Mouse (Mus musculus): ENCODE measurements at regions not wholly inside any gene's neighbourhood (a gene's known extent, or its start where the extent isn't known, plus 50 kb on each side); places are given as distances from the start of the nearest gene placed in this dataset.
A peak's percentile ranks its signal among the peaks of the same experiment; 100 is the strongest.

DNA sequence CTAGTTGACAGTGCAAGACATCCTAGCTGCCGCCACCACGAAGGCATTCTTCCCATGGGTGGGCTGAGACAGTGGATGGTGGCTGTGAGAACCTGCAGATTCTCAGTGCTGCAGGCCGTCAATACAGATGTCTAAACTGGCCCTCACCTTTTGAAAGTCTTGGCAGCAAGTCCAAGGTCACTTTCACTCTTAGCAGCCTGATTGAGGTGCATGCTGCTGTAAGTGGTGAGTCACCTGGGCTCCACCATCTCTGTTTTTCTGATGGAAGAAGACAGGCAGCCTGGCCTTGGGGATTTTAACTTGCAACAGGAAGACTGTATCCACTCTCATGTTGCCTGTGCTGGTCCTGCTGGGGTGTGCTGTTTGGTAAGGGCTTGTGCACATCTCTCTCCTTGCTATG lies 129.3 kb downstream of the Zfp706 start:
- no peak for ATAC-seq (replicated peaks in 1 of 2; ENCODE audit: insufficient read depth in 1 of 2, low FRiP score in 2 of 2, low TSS enrichment in 1 of 2, low read depth in 1 of 2, poor library complexity in 2 of 2, severe bottlenecking in 2 of 2)

DNA sequence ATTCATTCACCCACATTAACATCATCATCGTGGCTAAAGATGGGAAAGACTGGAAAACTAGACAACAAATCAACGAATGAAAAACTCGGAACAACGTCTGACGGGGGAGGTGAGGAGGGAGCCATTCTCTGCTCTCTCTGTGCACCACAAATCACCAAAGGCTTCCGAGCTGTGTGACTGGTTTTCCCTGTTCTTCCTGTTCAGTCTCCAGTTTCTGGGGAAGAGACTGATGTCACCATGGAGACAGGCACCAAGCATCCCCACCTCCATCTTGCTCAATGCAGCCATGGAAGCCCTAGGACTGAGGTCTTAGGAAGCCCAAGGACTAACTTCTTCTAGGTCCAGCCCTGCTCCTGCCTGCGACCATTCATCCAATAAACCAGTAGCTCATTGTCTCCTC lies 130.1 kb downstream of the Zfp706 start:
- ATAC-seq (replicated peaks in 1 of 2; ENCODE audit: insufficient read depth in 1 of 2, low FRiP score in 2 of 2, low TSS enrichment in 1 of 2, low read depth in 1 of 2, poor library complexity in 2 of 2, severe bottlenecking in 2 of 2), result no peak

DNA sequence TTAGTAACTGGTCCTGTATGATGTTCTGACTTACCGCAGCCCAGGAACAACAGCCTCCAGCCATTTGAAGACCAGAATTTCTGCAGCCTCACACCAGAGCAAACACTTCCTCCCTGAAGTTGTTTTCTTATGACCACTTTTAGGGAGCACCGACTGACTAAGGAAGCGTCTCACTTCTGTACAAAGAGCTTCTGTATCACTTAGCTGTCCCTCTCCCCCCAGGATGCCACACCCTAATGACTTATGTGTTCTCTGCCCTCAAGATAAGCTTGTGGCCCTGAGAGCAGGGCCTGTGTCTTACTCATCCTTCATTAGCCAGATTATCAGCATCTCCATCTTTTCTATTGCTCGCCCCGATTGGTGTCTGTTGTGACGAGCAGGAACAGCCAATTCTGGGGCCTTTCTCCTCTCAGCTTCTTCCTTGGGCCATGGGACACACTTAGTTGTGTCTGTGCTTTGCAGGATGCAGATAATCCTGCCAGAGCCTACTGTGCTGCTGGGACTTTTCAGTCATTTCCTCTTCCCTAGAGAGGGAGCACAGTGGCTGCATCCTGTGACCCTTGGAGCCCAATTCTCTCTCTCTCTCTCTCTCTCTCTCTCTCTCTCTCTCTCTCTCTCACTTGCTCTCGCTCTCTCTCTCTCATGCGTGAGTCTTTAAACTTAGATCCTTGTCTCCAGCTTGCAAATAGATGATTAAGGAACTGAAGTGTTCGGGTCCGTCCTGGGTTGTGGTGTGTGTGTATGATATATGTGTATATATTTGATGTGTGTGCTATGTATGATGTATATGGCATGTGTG lies 131.4 kb downstream of the Zfp706 start:
- ATAC-seq (replicated peaks in 1 of 2; ENCODE audit: insufficient read depth in 1 of 2, low FRiP score in 2 of 2, low TSS enrichment in 1 of 2, low read depth in 1 of 2, poor library complexity in 2 of 2, severe bottlenecking in 2 of 2), result no peak

DNA sequence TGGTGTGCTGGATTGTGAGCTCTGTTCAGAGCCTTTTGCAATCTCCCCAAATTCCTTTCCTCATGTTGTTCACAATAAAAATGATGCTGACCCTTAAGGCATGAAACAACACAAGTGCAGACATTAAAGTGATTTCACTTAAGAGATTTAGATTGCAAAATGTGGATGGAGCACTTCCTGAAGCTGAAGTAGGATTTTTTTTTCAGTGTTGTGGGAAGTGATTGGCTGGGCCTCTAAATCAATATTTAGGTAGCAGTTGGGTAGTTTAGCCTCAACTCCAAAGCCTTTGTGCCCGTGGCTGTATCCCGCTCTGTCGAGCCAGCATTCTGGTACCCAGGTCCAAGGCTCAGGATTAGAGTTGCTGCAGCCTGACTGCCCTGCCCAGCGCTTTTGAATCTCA lies 133.0 kb downstream of the Zfp706 start:
- ATAC-seq (replicated peaks in 1 of 2; ENCODE audit: insufficient read depth in 1 of 2, low FRiP score in 2 of 2, low TSS enrichment in 1 of 2, low read depth in 1 of 2, poor library complexity in 2 of 2, severe bottlenecking in 2 of 2), result no peak

DNA sequence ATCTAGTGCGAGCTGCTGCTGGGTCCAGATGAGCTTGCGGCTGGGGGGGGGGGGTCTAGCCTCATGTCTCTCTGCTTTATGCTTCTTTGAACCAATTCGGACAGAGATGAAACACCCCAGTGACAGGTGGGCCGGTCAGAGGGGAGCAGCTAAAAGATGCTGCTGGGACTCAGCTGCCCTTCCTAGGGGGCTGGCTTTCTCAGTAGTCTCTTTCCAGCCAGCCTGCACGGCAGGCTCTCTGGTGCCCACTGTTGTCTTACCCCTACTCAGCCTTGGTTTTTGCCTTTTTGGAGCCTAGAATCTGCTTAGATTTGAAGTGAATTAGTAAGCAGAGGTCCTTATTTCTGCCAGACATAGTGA lies 133.7 kb downstream of the Zfp706 start:
- ATAC-seq (replicated peaks in 1 of 2; ENCODE audit: insufficient read depth in 1 of 2, low FRiP score in 2 of 2, low TSS enrichment in 1 of 2, low read depth in 1 of 2, poor library complexity in 2 of 2, severe bottlenecking in 2 of 2), result no peak

DNA sequence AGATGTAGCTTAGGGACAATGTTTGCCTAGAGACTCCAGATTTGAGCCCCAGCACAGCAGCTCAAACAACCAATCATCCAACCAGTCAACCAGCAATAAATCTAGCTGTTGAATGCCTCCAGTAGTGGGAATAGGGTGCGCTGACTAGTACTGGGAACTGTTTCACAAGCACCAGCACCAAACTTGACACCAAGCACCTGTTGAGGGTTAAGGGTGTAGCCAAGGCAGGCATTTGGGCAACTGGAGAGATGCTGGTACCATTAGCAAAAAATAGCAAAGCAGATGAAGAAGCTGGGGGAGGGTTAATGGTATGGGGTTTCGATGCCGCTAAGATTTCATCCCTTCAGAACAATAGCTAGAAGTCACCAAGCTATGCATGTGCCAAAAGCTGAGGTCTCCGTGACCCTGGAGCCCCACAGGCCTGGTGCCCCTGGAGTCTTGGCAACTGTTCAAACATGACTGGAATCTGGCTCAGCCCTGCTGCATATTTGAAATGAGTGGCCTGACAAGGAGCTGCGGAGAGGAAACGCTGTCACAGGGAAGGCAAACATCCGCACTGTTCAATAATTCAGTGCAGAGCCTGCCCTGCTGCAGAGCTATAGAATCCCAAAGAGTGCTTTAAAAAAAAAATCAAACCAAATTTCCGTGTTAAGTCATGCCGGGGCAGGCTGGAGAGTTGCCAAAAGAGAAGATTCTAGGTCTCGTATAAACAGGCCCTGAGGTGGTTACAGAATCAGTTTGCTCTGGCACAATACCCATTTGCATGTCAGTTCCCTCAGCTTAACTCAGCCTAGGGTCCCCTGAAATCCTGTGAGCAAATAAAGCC lies 134.3 kb downstream of the Zfp706 start:
- ATAC-seq (replicated peaks in 1 of 2; ENCODE audit: insufficient read depth in 1 of 2, low FRiP score in 2 of 2, low TSS enrichment in 1 of 2, low read depth in 1 of 2, poor library complexity in 2 of 2, severe bottlenecking in 2 of 2), result no peak

DNA sequence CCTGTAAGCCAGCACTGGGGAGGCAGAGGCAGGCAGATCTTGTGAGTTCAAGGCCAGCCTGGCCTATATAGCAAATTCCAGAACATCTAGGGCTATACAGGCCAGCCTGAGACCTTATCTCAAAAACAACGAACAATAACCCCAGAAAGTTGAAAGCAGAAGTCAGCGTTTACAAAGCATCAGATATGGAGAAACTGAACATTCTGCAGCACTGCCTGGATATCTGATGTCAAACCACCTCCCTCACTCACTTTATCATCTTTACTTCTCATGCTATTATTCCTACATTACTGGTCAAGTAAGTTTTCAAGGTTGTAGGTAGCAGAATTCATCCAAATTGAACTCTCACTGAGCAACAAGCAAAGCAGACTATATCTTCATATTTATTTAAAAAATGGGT lies 135.0 kb downstream of the Zfp706 start:
- no peak for ATAC-seq (replicated peaks in 1 of 2; ENCODE audit: insufficient read depth in 1 of 2, low FRiP score in 2 of 2, low TSS enrichment in 1 of 2, low read depth in 1 of 2, poor library complexity in 2 of 2, severe bottlenecking in 2 of 2)

DNA sequence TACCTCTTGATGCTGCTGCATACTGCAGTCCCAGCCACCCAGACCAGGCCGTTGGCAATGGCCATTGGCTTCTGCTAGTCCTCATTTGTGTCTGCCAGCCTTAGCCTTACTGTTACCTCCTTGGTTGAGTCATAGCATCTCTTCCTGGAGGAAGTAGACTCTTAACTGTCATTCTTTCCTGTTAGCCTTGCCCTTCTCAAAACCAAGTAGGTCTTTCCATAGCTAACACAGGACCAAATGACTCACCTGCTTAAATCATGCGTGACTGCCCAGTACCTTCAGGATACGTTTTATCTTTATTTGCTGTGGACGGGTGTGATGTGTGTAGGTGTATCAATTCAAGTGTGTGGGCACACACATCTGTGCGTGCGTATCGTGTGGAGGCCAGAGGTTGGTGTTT lies 136.9 kb downstream of the Zfp706 start:
- no peak for ATAC-seq (replicated peaks in 1 of 2; ENCODE audit: insufficient read depth in 1 of 2, low FRiP score in 2 of 2, low TSS enrichment in 1 of 2, low read depth in 1 of 2, poor library complexity in 2 of 2, severe bottlenecking in 2 of 2)

DNA sequence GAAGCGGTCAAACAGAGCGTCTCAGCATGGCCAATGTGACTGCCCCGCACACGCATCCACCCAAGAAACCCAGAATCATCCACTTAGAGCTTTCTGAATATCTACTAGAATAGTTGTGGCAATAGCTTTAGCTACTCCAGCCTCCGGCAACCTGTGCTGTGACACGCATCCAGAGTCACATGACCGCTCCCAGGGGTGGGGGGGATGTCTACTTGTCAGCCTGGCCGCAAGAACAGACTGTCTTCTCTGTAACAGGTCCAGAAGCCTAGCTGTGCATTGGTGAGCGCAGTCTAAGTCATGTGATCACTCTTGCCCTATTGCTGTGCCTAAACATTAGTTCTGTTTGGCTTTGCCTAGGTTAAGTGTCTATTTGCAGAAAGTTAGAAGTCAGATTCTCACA lies 137.5 kb downstream of the Zfp706 start:
- ATAC-seq (replicated peaks in 1 of 2; ENCODE audit: insufficient read depth in 1 of 2, low FRiP score in 2 of 2, low TSS enrichment in 1 of 2, low read depth in 1 of 2, poor library complexity in 2 of 2, severe bottlenecking in 2 of 2), result no peak

DNA sequence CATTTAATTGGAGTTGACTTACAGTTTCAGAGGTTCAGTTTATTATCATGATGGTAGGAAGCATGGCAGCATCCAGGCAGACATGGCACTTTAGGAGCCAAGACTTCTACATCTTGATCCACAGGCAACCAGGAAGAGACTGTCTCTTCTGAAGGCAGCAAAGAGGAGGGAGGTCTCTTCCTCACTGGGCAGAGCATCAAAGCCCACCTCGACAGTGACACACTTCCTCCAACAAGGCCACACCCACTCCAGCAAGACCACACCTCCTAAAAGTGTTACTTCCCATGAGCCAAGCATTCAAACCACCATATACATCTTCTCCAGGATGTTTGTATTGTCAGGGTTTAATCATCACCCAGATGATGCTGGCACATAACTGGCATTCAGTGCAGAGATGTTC lies 141.5 kb downstream of the Zfp706 start:
- peak; percentile 24 to 32; a peak in 1 of 4 replicates for ATAC-seq (replicated peaks in 1 of 2; ENCODE audit: insufficient read depth in 1 of 2, low FRiP score in 2 of 2, low TSS enrichment in 1 of 2, low read depth in 1 of 2, poor library complexity in 2 of 2, severe bottlenecking in 2 of 2)

DNA sequence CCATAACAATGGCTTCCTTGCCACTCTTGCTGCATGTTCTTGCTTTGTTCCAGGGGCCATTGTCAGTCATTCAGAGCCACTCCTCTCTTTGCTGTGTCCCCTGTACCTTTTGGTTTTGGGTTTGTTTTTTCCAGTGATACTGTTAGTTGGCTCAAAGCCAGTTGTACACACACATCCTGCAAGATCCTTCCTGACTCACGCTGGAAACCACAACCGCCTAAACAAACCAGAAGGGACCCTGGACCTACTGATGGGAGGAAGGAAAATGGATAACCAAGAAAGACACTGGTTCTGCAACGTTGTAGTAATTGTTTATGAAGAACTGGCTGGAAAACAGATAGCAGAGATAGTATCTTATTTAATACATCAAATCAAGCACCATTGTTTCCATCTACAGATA lies 142.2 kb downstream of the Zfp706 start:
- ATAC-seq (replicated peaks in 1 of 2; ENCODE audit: insufficient read depth in 1 of 2, low FRiP score in 2 of 2, low TSS enrichment in 1 of 2, low read depth in 1 of 2, poor library complexity in 2 of 2, severe bottlenecking in 2 of 2), result peak; percentile 33 to 39; a peak in 2 of 4 replicates

DNA sequence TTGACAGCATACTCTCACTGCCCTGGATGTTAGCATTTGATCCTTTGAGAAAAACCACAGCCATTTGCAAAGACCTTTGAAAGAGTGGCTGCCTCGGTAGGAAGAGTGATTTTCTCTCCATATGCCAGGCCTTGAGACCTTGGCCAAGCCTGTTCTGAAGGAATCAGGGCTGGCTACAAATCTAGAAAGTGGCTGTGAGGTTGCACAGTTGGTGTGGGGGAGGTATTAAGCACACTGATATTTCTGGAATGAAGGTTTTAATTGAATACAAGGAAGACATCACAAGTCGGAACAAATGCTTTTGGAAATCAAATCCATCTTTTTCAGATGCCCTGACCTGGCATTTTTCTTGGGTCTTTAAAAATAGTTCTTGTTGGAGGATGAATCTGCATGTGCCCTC lies 143.5 kb downstream of the Zfp706 start:
- ATAC-seq (replicated peaks in 1 of 2; ENCODE audit: insufficient read depth in 1 of 2, low FRiP score in 2 of 2, low TSS enrichment in 1 of 2, low read depth in 1 of 2, poor library complexity in 2 of 2, severe bottlenecking in 2 of 2), result no peak

DNA sequence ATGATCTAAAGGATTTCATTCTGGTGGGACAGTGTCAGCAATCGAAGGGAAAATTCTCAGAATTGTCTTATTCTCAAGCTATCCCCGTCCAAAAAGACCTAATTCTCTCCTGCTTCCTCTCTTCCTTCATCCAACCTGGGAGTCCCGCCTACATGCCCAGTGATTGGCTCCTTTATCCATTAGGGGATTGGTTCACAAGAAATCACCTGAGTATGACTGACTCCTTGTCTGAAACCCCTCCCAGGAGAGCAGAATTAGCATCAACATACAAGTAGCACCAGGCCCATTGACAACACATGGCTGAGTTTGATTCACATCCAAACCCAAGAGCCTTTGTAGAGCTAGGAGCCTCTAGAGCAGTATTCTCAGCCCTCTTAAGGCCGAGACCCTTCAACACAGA lies 148.9 kb downstream of the Zfp706 start:
- no peak for ATAC-seq (replicated peaks in 1 of 2; ENCODE audit: insufficient read depth in 1 of 2, low FRiP score in 2 of 2, low TSS enrichment in 1 of 2, low read depth in 1 of 2, poor library complexity in 2 of 2, severe bottlenecking in 2 of 2)

DNA sequence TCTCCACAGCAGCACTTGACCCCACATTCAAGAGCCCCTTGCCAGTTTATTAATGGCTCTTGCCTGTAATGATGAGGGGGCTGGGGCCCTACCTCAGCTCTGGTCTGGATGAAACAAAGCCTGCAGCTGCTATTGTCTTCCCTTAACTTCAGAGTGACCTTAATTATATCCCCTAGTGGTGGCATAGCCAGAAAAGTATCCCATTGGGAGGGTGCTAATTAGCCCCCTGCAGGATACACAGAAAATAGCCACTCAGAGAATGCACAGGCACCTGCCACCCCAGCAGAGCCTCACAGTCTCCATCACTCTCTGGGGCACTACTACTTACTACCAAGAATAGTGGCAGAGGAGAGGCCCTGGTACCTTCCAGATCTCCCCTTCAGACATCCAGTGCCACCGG lies 150.0 kb downstream of the Zfp706 start:
- peak; percentile 29 to 49; a peak in 1 of 4 replicates for ATAC-seq (replicated peaks in 1 of 2; ENCODE audit: insufficient read depth in 1 of 2, low FRiP score in 2 of 2, low TSS enrichment in 1 of 2, low read depth in 1 of 2, poor library complexity in 2 of 2, severe bottlenecking in 2 of 2)

DNA sequence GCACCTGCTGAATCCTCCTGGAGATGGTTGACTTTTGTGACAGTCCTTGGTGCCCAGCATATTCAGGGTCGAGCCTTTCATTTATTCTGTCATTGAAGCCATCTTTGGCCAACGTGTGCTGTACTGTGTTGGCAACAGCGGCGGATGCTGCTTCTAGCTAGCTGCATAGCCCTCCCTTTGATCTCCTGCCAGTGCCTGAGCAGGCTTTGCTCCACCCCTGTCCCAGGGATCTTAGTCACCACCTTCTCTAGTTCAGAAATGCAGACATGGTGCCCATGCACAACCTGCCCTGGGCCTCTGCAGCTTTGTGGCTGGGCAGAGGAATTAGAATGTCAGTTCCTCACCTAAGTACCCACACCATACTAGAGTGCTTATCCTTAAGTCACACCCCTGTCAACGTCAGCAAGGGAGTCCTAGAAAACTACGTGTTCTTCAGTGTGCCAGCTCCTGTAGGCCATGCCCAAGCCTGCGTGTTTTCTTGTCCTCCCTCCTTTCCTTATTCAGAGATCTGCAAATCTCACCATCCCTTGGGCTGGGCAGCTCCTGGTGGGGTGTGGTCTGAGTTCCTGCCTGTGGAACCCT lies 151.9 kb downstream of the Zfp706 start:
- peak in 1 of 2 experiments; percentile 29; a peak in 1 of 4 replicates for ATAC-seq (replicated peaks in 1 of 2; ENCODE audit: insufficient read depth in 1 of 2, low FRiP score in 2 of 2, low TSS enrichment in 1 of 2, low read depth in 1 of 2, poor library complexity in 2 of 2, severe bottlenecking in 2 of 2)

DNA sequence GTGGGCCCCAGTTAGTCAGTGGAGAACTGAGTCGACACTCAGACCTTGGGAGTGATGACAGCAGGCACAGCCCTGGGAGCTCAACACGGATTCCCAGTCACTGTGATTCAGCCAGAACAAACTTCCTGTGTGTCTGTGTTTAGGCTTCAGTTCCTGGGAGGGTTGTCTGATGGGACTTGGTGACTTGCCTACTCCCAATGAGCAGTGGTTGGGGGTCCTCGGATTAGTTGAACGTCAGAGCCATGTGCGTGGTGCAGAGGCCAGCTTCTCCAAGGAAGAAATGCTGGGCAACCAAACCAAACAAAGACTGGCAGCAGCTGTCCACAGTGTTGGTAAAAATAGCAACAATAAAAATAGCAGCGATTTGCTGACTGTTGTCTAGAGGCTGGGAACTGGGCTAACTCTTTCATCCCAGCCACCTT lies 152.7 kb downstream of the Zfp706 start:
- ATAC-seq (replicated peaks in 1 of 2; ENCODE audit: insufficient read depth in 1 of 2, low FRiP score in 2 of 2, low TSS enrichment in 1 of 2, low read depth in 1 of 2, poor library complexity in 2 of 2, severe bottlenecking in 2 of 2), result no peak

DNA sequence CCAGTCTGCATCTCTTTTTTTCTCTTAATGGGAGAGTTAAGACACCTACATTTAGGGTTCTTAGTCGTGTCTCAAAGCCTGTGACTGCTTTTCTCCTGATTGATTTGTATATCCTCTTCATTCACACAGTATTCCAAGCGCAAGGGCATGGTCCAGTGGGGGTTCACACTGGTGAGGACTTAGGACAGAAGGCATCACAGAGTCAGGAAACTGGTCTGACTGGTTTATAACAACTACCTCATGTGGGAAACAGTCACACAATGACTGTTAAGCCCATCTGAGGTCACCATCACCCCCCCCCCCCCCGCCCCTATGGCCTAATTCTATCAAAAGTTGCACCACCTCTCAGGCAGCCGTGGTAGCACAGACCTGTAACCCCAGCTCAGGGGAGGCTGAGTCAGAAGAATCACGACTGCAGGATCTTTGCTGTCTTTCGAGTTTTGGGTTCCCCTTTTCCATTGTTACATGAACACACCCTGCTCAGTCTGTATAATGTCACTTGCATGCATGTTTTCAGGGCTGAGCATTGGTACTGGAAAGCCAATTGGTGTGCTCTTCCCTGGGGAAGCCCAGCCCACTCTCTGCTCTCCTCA lies 155.2 kb downstream of the Zfp706 start:
- no peak for ATAC-seq (replicated peaks in 1 of 2; ENCODE audit: insufficient read depth in 1 of 2, low FRiP score in 2 of 2, low TSS enrichment in 1 of 2, low read depth in 1 of 2, poor library complexity in 2 of 2, severe bottlenecking in 2 of 2)

DNA sequence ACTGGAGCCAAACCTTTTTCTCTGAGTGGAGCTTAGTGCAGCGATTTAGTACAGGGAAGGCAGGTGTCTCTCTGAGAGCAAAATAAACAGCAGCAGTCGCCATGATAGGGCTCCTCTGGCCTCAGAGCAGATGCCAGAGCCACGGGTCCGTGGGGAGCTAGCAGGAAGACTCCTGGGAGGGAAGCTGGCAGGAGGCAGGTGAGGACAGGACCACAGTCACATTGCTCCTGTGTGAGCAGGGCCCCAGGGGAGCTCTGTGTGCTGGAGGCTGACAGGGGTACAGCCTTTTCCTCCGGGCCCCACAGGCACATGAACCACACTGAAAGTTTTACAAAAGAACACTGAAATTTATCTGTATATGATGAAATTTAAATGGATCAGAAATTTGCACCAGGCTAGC lies 159.3 kb downstream of the Zfp706 start:
- ATAC-seq (replicated peaks in 1 of 2; ENCODE audit: insufficient read depth in 1 of 2, low FRiP score in 2 of 2, low TSS enrichment in 1 of 2, low read depth in 1 of 2, poor library complexity in 2 of 2, severe bottlenecking in 2 of 2), result no peak
